Mouse (Mus musculus) adrenal gland, postnatal 10 days (tissue): Measurements from ENCODE around the gene Gm10974. TPM values are rescaled to one million over a fixed set of nuclear protein-coding genes. Genes with fewer than 3 reads are reported as not detected.
A peak's percentile ranks its signal among the peaks of the same experiment; 100 is the strongest.

Experiments used
- DNase-seq: peaks from one replicate; pipeline ENCODE4 v3.0.0; 2021; ENCODE audit warnings: mixed read lengths
- long read RNA-seq, 2 experiments: library from polyadenylated mRNA; stranded (forward); transcript quantifications; one replicate each; pipeline ENCODE4 v2.0.0; 2021
- total RNA-seq, 2 experiments: library from RNA; stranded (reverse); gene quantifications; 2 replicates each; pipeline ENCODE4 v1.2.3; 2021

The Gm10974 gene
- total RNA-seq = not detected
- long read RNA-seq, experiment 1 = 0 reads
- long read RNA-seq, experiment 2 = 0 reads

- no peak for DNase-seq
These were observed at the start of gene Gm10974 for GRCm38 (mm10) chr7:66365904-66366303. Gm10974 (plus strand) TSS chr7:66365905.

- no peak for DNase-seq
These were observed 47.6 kb upstream of the Gm10974 start for GRCm38 (mm10) chr7:66318147-66318546.

GRCm38 (mm10) chr7:66320996-66321395 is 44.7 kb upstream of the Gm10974 start:
- DNase-seq = peak; percentile 65

- no peak for DNase-seq
These were observed 42.3 kb upstream of the Gm10974 start for GRCm38 (mm10) chr7:66323252-66324015.

GRCm38 (mm10) chr7:66325419-66326053 is 40.2 kb upstream of the Gm10974 start:
- DNase-seq = no peak

- no peak for DNase-seq
These were observed 38.2 kb upstream of the Gm10974 start for GRCm38 (mm10) chr7:66327516-66327915.

GRCm38 (mm10) chr7:66330610-66331009 is 35.1 kb upstream of the Gm10974 start:
- DNase-seq = no peak

GRCm38 (mm10) chr7:66332340-66332739 is 33.4 kb upstream of the Gm10974 start:
- DNase-seq = no peak

GRCm38 (mm10) chr7:66333906-66334500 is 31.7 kb upstream of the Gm10974 start:
- DNase-seq = no peak

- no peak for DNase-seq
These were observed 28.8 kb upstream of the Gm10974 start for GRCm38 (mm10) chr7:66336955-66337354.

GRCm38 (mm10) chr7:66339625-66340024 is 26.1 kb upstream of the Gm10974 start:
- DNase-seq = no peak

- DNase-seq = no peak
These were observed 25.7 kb upstream of the Gm10974 start for GRCm38 (mm10) chr7:66340044-66340443.

GRCm38 (mm10) chr7:66342323-66342722 is 23.4 kb upstream of the Gm10974 start:
- peak; percentile 82 for DNase-seq

- no peak for DNase-seq
These were observed 22.9 kb upstream of the Gm10974 start for GRCm38 (mm10) chr7:66342831-66343230.

- DNase-seq = no peak
These were observed 22.4 kb upstream of the Gm10974 start for GRCm38 (mm10) chr7:66343307-66343706.

- DNase-seq = no peak
These were observed 18.6 kb upstream of the Gm10974 start for GRCm38 (mm10) chr7:66346959-66347663.

GRCm38 (mm10) chr7:66348588-66348987 is 17.1 kb upstream of the Gm10974 start:
- DNase-seq = no peak

GRCm38 (mm10) chr7:66349670-66350069 is 16.0 kb upstream of the Gm10974 start:
- DNase-seq = no peak

GRCm38 (mm10) chr7:66351074-66351473 is 14.6 kb upstream of the Gm10974 start:
- no peak for DNase-seq

GRCm38 (mm10) chr7:66354911-66355310 is 10.8 kb upstream of the Gm10974 start:
- no peak for DNase-seq

- no peak for DNase-seq
These were observed 9.7 kb upstream of the Gm10974 start for GRCm38 (mm10) chr7:66355791-66356522.

- DNase-seq = no peak
These were observed 7.2 kb upstream of the Gm10974 start for GRCm38 (mm10) chr7:66358461-66358860.
